Mouse (Mus musculus) left cerebral cortex, adult 9 months (tissue): Measurements from ENCODE around the gene Mmp25.

Experiments used
- DNase-seq, 2 experiments: peaks; one replicate each; pipeline ENCODE4 v3.0.0; 2022; ENCODE audit warnings: low spot score in 2 of 2

Gene Mmp25

DNA sequence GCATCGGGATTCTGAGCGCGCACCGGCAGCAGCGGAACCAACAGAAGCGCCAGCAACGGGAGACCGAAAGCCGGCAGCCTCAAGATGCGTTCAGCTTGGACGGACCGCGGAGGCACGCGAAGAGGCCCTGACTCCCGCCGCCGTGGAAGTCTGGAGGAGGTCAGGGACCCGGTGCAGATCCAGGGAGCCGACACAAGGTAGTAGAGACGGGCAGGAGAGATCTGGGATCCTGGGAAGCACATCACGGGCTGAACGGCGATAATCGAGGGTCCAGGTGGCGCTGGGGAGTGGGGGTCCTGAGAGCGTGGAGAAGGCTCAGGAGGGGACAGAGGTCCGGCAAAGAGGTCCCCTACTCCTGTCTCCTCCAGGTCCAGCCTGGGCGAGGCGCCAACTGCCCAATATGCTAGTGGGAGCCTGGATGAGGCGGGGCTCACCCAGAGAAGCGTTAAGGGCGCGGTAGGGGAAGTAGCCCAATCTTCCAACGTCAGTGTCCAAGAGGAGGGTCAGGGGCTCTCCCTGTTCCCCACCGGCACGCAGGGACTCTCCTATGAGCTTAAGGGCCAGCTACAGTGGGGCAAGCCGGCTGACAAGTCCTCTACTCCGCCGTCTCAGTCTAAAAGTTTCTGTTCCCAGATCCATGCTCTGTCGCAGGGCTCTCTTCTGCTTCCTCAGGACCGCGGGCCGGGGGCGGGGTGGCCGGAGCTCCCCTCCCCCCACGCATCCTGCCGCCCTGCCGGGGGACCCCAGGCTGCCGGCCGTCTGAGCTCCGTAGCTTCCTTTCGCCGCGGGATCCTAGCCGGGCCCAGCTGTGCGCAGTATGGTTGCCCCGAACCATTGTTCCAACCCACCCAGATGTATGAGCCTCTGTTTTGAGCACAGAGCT, at the start of gene Mmp25:
Mmp25 (minus strand) TSS at position 665 of the 883 bp plus-strand sequence.
- DNase-seq = no peak

DNA sequence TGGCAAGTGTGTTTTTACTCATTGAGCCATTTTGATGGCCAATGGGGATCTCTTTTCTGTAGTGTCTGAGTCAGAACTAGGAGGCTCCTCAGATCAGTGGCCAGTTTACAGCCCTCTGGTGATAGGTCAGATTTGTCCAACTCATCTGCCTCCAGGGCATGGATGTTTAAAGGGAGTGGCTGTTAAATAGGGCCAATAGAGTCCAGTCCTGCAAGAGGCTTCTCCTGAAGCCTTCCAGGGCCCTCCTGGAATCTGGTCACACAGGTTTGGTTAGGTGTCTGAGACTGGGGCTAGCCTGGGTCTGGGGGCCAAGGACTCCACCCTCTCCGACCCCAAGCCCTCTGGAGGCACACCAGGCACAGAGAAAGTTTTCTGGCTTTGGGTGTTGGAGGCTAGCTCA, 49.4 kb upstream of the Mmp25 start:
- no peak for DNase-seq

DNA sequence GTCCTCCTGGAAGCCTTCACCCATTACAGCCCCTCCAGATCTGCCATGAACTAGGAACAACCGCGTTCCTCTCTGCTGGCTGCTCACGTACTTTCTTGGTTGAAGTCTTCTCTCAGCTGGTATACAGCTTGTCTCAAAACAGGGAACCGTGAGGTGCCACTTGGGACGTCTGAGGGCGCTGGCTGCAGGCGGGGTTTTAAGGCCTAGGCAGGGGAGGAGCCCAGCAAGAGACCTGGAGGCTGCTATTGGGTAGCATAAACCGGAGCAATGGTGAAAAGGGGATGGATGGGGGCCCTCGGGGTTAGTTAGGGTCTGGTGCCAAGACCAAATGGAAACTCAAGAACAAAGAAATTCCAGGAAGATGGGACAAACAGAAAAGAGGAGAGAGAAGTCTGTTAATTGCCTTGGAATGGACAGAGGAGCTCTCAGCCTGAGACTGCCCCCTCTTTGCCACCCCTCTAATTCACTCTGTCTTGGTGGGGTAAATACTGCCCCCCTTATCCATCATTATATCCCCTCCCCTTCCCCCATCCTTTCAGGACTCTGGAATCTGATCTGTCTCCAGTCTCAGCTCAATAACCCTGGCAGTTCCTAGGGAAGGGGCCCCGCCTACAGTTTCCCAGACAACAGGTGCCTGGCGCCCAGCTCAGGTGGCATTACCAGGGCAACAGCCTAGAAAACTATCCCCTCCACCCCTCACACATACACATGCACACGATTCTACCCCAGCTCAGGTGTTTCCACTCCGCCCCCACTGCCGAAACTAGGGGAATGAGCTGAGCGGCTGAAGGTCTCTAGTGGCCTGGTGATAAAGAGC, 39.0 kb upstream of the Mmp25 start, which contains the start of gene Cldn9:
Cldn9 (minus strand) TSS at position 171 of the 817 bp plus-strand sequence.
- DNase-seq = no peak

DNA sequence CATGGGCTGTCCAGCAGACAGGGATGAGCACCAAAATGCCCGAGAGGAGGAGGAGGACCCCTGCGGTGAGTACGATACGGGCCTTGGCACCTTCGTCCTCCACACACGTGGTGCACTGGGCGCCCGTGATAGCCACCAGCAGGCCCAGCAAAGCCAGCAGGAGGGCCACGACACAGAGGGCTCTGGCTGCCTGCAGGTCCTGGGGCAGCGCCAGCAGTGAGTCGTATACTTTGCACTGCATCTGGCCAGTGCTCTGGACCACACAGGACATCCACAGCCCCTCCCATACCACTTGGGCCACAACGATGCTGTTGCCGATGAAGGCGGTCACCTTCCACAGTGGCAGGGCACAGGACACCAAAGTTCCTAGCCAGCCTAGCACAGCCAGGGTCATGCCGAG, 38.1 kb upstream of the Mmp25 start:
- no peak for DNase-seq

DNA sequence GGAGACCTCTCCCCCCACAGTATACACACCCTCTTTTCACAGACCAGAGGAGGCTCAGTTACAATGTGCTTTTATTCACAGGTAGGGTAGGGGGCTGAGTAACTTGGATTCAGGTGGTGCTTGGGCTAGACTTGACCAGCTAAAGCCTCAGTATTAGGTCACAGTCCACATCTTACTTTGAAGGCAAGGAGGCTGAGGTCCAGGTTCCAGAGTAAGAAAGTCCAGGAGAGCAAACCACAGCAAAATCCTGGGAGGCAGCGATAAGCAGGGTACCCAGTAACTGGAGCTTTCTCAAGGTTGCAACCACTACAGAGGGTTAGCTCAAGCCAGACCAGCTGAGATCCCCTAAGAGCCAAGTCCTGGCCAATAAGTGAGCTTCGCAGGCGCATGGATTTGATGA, 37.5 kb upstream of the Mmp25 start:
- no peak for DNase-seq

DNA sequence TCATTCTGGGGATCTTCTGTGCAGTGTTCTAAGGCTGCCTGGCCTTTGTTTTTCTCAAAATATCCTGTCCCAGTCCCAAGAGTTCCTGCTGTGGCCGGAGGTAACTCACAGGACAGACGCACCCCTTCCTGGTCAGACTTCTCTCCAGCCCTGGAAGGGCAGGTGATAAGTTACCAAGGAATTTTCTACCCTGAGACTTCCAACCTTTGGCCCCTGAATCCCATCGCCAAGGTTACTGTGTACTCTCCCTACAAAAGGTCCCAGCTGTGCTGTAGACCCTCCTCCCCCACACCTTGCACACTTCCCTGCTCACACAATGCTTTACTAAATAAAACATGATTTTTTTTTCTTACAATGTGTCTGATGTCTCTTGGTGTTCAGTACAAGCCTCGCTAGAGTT, 37.0 kb upstream of the Mmp25 start:
- DNase-seq = no peak

DNA sequence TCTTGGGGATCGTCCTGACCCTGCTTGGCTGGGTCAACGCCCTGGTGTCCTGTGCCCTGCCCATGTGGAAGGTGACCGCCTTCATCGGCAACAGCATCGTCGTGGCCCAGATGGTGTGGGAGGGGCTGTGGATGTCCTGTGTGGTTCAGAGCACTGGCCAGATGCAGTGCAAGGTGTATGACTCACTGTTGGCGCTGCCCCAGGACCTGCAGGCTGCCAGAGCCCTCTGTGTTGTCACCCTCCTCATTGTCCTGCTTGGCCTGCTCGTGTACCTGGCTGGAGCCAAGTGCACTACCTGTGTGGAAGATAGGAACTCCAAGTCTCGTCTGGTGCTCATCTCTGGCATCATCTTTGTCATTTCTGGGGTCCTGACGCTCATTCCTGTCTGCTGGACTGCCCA, 36.0 kb upstream of the Mmp25 start:
- no peak for DNase-seq

DNA sequence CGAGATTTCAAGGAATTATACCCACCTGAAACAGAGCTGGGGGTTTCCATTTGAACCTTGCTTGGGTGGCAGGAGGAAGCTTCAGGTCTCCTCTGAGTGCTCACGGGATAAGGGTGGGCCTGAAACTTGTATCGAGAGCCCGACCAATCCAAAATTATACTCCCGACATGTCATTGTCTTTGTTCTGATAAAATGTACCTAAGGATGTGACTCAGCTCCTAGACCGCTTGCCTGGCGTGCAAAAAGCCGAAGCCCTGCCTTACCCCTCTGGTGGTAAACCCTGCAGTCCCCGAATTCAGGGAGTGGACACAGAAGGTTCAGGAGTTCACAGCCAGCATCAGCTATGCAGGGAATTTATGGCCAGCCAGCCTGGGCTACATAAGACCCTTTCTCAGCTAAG, 35.3 kb upstream of the Mmp25 start:
- DNase-seq = no peak

DNA sequence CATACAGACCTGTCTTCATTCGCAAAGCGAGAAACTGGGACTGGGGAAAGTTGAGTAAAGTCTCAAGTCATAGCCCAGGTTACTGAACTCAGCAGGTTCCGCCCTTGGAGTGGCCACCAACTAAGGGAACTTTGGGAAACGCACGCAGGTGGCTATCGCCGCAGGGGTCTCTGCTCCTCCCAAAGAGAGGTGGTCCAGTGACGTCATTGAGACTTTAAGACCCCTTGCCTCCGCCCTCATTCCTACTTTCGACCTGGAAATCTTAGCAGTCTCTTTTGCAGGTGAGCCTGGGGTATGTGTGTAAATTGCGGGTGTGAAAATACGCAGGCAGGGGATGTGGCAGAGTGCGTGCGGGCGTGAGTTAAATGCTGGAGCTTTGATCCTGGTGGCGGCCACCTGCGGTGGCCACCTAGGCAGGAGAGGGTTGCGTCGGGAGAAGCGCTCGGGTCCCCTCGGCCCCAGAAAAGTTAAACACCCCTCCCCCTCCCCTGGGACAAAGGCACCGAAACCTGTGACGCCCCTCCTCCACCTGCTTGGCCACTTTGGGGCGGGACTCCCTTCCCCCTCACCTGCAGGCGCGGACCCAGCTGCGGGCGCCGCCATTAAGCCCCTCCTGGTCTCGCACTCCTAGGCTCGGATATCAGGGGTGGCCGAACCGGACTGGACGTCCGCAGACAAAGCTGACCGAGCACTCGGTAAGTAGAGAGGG, 34.2 kb upstream of the Mmp25 start, which contains the start of gene Cldn6:
Cldn6 (plus strand) TSS at position 123 of the 709 bp plus-strand sequence.
- no peak for DNase-seq

DNA sequence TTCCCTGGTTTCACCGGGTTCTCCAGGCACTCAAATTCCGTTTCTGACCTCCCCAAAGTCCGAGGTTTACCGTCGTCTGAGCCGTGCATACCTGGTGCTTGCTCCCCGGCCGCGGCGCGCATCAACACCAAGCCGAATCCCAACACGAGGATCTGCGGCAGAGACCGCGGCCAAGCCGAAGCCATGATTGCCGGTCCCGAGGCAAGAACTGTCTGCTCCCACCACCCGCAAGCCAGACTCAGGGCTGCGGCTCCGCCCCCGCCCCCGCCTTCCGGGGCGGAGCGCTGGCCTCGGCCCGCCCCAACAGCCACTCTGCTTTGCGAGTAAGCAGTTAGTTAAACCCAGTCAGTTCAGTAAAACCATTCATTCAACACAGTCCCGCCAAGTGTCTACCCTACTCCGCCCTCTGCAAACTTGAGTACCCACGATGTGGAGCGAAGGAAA, 32.2 kb upstream of the Mmp25 start, which contains the start of gene Tnfrsf12a:
Tnfrsf12a (minus strand) TSS at position 233 of the 444 bp plus-strand sequence.
- peak in 1 of 2 experiments; percentile 72 for DNase-seq

DNA sequence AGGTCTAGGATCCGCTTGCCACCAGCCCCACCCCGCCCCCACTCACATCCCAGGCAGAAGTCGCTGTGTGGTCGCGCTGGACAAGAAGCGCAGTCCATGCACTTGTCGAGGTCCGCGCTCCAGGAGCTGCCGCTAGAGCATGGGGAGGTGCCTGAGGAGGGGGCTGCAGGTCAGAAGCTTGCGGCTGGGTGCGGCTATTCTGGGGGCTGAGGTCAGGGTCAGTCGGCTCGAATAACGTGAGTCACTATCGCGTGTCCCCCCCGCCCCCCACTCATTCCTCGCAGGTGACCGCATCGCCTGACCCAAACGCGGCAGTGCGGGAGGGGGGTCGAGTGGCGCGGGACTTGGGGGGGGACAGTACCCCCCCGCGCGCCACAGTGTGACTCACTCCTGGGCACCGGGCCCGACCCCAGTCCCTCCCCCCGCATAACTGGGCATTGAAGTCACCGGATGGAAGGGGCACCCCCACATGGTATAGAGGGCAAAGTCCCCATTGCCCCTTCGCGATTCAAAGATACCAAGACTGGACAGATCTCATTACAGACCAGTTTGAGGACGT, 31.5 kb upstream of the Mmp25 start:
- DNase-seq = no peak

DNA sequence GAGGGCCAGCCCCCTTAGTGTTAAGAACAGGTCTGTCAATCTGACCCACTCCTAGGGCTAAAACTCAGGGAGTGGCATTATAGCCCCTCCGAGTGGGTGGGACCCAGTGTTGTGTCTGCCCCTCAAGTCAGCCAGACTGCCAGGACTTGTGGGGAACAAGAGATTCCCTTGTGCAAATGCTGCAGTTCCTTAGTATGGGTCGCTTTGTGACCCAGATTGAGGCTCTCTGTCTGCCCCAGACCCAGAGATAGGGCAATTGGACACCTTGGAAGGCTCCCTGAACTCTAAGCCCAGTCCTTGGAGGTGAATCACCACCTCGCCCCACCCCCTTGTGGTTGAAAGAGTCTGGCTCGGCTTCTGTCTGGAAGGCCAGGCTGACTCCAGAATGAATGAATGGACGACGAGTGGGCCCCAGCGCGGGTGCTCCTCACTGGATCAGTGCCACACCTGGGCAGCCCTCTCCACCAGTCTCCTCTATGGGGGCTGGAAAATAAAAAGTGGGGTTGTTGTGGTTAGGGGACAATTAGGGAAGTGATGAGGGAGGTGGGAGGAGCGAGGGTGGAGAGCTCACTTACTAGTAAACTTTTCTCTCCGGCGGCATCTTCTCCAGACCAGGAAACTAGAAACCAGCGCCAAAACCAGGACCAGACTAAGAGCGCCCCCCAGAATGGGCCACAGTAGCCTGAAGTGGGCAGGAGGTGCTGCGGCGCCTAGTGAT, 30.6 kb upstream of the Mmp25 start:
- no peak for DNase-seq

DNA sequence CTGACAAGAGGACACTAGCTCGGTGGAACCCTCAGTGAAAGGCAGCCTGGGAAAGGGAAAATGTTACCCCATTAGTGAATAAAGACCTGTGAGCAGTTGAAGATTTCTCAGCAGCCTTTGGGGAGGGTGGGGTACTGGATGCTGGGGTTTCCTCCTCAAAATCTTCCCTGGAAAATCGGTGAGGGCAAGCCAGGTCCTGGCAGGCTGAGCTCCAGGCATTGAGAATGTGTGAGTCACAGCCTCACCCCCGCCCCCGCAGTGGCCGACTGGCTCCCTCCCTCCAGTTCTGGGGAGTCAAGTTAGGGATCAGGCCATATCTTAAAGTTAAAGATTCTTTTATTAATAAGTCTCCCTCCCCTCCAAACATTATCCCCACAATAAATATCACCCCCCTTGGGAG, 30.1 kb upstream of the Mmp25 start:
- DNase-seq = no peak

DNA sequence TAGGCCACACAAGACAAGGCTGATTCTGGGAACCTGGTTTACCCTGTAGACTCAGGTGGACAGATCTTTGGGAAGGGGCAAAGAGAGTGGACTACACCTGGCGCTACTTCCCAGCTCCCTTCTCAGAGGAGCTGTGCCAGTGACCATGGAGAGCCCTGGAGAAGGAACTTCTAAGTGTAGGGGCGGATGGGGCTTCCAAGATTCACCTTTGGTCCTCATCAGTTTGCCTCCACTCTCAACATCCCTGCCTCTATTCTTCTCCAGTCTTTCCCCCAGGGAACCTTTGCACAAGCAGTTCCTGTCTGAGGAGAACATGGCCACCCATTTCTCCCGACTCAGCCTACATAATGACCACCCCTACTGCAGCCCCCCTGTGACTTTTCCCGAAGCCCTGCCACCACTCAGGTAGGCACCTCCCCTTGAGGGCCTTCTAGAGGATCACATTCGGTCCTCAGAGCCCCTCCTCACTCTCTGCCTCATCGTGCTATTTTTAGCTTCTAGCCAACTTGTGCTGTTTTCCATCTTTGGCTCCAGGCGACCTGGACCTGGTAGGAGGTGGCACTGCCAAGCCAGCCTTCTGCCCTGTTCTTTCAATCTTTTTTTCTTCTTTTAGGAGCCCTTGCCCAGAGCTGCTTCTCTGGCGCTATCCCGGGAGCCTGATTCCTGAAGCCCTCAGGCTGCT, 29.3 kb upstream of the Mmp25 start:
- DNase-seq = no peak

DNA sequence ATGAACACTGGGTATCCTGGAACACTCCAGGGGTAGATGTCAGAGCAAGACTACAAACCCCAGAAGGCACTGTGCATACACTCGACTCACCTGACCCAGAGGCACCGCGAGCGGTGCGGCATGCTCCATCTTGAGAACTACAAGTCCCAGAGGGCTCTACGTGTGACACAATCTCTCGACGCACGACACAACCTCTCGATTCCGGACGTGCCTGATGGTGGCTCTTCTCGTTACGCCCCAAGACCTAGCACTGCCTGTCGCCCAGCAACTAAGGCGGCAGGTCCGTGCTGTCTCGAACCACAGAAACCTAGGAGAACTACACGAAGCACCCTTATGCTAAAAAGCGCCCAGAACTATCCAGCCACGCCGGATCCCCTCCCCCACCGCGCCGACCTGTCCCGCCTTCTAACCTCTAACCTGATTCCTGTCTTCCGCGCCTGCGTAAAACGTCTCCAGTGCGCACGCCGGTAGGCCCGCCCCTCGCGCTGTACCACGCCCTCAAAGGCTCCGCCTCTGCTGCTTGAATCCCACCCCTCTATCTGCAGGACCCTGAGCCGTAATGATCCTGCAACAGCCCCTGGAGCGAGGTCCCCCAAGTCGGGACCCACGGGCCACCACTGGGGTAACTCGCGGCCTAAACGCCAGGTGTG, 28.5 kb upstream of the Mmp25 start, which contains the start of the genes Hcfc1r1 and Thoc6:
Hcfc1r1 (plus strand) TSS at position 173 of the 650 bp plus-strand sequence.
Thoc6 (minus strand) TSS at position 459 of the 650 bp plus-strand sequence.
- DNase-seq = peak; percentile 94 to 95

DNA sequence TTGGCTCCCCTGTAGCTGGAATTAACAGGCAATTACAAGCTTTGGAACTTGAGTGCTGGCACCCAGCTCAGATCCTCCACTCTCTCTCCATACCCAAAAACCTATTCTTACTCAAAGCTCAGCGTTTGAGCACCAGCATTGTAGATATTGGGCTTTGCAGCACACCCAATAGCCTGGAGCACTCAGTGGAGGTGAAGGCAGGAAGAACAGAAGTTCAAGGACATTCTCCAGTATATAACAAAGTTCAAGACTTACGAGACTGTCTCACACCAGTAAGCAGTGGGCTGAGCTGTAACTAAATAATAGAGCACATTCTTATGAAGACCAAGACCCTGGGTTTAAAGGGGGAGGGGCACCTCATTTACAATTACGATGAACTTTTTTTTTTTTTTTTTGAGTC, 27.7 kb upstream of the Mmp25 start:
- no peak for DNase-seq

DNA sequence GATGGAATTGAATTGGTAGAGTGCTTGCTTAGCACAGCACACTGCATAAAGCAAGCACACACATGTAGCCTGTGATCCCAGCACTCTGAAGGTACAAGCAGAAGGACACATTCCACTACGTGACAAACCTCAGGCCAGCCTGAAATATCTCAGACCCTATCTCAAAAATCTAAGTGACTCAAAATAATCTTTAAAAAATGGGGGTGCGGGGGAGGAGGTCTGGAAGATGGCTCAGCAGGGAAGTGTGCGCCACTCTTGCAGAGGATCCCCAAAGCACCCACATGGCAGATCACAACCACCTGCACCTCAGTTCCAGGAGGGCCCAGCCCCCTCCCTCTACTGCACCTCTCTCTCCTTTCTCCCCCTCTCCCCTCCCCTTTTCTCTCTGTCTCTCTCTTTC, 26.4 kb upstream of the Mmp25 start:
- no peak for DNase-seq

DNA sequence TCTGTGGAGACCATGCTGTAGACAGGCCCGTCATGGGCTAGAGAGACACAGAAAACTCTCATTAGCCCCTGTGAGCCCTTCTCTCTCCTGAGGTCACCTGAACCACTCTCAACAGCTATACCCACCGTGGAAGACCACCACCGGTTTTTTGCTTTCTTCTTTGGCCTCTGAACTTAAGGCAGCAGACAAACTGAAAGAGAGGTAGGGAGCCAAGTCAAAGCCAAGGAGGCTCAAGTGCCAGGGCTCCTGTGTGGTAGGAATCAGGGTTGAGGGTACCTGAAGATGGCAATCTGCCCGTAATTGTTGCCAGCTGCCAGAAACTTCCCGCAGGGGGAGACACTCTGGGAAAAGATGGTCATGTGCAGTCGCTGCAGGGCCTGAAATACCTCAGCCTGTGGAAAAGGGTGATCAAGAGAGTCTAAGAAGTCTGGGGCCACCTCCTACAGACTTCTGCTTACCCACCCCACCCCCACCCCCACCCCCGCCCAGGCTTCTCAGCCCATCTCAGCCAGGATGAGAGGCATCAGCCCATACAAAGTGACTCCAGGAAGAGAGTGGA, 25.5 kb upstream of the Mmp25 start:
- no peak for DNase-seq

DNA sequence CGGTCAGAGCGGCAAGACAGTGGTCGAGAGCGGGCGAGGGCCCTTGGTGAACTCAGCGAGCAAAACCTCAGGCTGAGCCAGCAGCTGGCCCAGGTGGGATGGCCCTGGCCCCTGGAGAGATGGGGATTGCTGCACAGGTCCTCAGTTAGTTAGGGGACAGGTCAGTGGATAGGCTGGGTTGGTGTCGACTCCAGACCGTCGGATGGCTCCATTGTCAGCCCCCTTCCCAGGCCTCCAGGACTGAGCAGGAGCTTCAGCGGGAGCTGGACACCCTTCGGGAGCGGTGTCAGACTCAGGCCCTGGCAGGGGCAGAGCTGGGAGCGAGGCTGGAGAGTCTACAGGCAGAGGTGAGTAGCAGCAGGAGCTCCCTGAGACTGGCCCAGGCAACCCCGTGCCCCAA, 20.4 kb upstream of the Mmp25 start:
- no peak for DNase-seq
